Mouse (Mus musculus) heart, adult 11 months (tissue): ENCODE data around the gene Clta.

Experiments used
- DNase-seq: peaks from one replicate; pipeline ENCODE4 v3.0.0; 2022

The Clta gene

DNA sequence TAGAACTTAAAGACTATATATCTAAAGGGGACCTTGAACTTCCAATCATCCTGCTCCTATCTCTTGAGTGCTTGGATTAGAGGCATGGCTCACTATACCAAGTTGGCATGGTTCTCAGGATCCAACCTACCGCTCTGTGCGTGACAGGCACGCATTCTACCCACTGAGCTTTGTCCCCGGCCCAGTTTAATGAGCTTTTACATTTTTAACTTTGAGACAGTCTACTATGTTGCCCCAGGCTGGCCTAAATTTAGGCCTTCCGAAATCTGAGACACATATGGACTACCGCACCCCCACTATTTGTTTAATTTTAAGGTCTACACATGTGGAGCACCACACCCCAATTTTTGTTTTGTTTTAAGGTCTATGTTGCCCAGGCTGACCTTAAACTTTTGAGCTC is 23.4 kb upstream of the Clta start:
- peak; percentile 72 for DNase-seq

DNA sequence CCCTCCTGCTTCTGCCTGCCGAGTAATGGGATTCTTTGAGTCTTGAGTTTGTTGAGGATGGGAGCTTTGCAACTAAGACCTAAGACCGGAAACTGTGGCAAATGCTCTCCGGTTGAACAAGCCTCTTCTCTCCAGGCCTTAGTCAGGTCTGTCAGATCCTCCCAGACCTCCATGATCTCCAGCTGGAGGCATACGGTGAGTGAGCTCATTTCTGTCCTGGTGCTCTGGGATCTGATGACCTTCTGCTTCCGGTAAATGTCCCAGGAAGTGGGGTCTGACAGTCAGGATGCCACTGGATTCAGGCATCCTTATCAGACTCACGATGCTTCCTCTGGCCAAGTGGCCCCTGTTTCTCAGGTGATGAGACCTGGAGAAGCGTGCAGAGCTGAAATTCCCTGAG is 23.0 kb upstream of the Clta start:
- DNase-seq: peak; percentile 87

DNA sequence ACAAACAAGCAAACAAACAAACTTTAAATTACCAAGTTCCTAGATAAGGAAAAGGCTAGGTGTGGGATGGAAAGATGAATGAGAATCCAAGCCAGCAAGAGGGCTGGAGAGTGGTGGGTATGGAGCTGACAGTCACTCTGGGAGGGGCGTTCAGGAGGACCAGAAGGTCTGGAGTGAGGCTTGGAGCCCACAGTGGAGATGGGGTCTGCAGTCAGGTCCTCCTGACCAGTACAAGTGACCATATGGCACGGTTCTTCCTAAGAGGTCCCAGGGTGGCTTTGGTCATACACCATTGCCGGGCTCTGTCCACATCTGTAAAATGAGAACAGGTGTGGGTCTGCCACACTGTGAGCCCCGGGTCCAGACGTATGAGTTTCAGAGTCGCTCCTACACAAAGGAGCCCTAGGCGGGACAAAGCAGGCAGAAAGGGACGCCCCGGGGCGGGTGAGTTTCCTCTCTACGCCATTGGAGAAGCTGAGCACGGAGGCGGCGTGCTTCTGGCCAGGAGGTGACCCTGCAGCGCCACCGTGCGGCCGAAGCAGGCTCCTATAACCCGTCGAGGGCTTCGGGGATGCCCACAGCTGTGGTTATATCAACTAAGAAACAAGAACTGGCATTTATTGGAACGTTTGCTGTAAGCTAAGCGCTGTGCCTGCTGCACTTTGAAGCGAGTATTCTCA is 22.1 kb upstream of the Clta start:
- DNase-seq: peak; percentile 99

DNA sequence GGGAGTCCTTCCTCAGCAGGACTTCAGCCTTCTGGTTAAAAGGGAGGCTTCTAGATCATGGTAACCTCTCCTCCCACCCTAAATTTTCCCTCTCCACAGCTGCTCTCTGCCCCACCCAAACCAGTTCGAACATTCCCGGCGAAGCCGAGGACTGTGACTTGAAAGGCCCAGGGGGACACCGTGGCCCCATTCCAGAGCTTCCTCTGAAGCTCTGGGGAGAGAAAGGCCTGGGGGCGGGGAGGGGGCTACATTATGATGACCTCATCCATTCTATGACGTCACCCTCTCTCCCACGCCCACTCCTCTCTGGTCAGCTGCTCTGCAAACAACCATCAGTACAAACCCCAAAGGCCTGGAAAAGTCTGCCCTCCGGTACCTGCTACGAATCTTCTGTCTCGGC is 21.1 kb upstream of the Clta start, which contains the start of gene Ccin:
Gene Ccin, plus strand, starts transcription at position 303 of the 400 bp plus-strand sequence.
- peak; percentile 91 for DNase-seq

DNA sequence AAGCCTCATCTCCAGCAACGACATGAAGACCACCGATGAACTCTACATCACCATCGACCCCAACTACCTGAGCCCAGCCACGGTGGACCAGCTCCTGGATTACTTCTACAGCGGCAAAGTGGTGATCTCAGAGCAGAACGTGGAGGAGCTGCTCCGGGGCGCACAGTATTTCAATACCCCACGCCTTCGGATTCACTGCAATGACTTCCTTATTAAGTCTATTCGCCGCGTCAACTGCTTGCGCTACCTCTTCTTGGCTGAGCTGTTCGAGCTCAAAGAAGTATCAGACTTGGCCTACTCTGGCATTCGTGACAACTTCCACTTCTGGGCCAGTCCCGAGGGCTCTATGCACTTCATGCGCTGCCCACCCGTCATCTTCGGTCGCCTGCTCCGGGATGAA is 20.5 kb upstream of the Clta start:
- DNase-seq: peak; percentile 85

DNA sequence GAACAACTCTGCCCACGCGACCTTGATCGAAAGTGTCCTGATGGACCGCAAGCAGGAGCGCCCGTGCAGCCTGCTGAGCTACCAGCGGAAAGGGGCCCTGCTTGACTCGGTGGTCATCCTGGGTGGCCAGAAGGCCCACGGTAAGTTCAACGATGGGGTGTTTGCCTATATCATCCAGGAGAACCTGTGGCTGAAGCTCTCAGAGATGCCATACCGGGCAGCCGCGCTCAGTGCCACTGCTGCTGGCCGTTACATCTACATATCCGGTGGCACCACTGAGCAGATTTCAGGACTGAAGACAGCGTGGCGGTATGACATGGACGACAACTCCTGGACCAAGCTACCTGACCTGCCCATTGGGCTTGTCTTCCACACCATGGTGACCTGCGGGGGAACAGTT is 19.9 kb upstream of the Clta start:
- peak; percentile 84 for DNase-seq

DNA sequence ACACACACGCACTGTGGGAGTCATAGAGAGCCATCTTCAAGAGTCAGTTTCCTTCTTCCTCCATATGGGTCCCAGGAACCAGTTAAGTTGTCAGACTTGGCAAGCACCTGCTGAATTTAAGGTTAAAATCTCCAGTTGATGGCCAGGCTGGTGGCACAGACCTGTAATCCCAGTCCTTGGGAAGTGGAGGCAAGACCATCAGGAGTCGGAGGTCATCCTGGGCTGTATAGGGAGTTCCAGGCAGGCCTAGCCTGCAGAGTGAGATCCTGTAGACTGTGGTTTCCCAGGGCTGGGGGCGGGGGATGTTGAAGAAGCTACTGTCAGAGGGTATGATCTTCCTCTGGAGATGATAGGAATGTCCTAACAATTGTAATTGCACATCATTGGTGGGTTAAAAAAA is 15.3 kb upstream of the Clta start:
- DNase-seq: peak; percentile 74

DNA sequence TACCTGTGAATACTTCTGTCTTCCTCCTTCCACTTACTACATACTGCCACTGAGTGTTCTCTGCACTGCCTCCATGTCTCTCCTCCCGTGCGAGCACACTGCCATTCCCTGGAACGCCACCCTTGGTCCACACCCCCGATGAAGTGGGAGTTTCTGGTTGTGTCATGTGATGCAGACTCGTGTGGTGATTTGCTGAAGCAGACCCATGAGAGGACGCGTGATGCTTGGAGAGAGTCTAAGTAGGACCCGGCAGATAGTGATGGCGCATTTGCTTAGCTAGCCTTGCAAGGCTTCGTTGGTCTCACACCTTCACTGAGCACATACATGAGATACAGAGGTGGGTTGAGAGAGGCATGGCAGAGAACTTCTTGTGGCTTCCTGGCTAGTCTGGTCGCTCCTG is 11.2 kb upstream of the Clta start:
- DNase-seq: peak; percentile 74

DNA sequence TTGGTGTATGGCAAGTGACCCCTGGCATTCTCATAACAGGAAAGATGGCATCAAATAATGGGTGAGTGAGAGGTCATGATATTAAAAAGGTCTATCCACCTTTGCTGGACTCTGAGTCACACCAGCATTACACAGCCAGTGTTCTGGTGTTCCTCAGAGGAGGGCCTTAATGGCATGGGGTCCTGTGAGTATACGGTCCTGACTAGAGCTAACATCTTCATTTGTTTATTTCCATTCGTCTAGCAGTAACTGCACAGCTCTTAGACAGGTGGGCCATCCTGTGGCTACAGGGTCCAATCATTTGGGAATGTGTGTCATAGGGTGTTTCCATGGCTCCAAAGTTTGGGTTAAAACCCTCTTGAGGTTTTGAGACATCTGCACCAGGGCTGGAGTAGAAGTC is 9.9 kb upstream of the Clta start:
- DNase-seq: peak; percentile 57

DNA sequence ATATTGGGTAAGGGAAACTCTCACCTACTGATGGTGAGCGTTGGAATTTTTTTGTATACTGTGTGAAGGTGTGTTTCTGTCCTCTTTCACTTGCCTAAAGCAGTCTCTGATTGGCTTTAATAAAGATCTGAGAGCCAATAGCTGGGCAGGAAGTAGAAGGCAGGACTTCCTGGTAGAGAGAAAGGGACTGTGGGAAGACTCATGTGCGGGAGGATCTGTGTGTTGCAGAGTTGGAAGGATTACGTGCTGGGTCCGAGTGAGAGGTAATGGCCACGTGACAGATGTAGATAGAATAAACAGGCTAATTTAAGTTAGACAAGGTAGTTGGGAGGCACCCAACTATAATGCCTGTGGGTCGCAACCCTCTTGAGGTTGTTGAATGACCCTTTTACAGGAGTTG is 630 bp upstream of the Clta start:
- peak; percentile 37 for DNase-seq

DNA sequence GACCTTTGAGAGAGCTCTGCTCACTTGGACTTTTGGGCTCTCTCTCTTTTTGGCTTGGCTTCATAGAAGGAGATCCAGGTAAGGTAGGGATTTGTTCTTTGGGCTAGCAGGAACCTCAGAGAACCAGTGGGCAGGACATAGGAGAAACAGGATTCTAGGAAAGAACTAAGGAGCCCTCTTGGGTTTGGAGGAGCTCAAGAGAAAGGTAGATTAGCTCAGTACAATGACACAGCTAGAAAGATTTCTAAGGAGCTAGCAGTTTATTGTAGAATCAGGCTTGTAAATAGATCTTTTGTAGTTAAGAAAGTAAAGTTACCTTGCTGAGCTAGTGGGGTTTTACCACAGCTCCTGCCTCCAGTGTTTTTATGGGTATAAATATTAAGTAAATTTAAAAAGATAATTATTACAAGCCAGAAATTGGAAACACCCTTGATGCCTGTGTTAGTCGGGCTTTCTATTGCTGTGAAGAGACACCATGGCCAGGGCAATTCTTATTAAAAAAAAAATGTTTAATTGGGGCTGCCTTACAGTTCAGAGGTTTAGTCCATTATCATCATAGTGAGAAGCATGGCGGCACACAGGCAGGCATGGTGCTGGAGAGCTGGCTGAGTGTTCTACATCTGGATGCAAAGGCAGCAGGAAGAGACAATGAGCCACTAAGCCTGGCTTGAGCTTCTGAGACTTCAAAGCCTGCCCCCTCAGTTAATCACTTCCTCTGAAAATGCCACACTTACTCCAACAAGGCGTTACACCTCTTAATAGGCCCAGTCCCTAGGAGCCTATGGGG is 564 bp downstream of the Clta start:
- peak; percentile 57 for DNase-seq

DNA sequence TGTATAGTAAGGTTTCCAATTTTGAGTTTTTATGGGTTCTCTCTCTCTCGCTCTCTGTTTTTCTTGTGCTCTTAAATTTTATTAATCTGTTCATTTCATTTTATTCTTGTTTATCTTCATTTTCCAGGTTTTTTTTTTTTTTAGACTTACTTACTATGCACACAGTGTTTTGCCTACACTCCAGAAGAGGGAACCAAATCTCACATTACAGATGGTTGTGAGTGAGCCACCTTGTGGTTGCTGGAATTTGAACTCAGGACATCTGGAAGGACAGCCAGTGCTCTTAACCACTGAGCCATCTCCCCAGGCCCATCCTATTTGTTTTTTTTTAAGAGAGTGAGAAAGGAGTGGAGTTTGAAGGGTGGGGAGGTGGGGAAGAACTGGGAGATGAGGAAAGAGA is 5.9 kb downstream of the Clta start:
- DNase-seq: no peak

DNA sequence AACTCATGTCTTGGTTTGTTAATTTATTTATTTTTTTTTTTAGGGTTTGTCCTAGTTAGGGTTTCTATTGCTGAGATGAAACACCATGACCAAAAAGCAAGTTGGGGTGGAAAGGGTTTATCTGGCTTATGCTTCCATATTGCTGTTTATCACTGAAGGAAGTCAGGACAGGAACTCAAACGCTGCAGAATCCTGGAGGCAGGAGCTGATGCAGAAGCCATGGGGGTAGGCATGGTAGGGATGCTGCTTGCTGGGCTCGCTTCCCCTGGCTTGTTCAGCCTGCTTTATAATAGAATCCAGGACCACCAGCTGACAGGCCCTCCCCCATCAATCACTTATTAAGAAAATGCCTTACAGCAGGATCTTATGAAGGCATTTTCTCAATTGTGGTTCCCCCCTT is 6.6 kb downstream of the Clta start:
- DNase-seq: peak; percentile 79

DNA sequence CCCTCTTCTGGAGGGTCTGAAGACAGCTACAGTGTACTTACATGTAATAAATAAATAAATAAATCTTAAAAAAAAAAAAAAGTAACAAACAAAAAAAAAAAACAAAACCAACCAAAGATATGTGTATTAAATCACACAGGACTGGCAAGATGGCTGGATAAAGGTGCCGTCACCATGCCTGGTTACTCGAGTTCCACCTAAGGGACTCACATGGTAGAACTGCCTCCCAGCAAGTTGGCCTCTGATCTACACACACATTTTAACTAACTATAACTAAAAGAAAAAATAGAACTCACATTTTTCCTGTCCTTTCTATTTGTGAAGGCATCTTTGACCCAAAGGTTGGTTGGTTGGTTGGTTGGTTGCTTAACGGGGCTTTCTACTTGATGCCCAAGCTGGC is 7.5 kb downstream of the Clta start:
- peak; percentile 44 for DNase-seq

DNA sequence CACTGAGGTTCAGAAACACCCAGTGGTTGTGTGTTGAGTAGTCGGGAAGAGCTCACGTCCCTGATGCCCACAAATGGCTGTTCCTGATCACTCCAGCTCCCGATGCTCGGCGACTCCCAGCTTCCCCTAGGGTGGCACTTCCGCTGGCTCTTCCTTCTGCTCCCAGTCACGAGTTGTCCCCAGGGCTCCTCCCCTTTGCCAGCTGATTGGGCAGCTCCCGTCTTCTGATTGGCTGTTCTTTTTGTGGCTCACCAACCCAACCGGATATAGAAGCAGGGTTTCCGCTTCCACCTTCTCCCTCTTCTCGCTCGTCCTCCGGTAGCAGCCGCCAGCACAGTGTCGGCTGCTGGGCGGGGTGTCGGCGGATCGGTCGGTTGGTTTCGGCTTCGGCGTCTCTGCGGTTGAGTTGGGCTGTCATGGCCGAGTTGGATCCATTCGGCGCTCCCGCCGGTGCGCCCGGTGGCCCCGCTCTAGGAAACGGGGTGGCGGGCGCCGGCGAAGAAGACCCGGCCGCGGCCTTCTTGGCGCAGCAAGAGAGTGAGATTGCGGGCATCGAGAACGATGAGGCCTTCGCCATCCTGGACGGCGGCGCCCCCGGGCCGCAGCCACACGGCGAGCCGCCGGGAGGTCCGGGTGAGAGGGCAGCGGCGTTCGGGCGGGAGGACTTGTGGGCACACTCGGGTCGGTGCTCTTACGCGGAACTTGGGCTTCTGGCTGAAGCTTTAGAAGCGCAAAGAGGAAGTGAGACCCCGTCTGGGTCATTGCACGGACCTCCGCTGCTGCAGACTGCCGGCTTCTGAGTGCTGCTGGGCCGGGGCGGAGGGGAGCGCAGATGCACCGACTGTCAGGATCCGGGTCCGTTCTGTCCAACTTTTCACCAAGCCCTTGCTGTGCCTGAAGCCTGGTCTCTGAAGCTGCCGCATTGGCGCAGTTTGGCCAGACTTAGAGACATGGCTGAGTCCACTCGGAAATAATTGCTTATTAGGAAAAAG is 8.4 kb downstream of the Clta start:
- DNase-seq: peak; percentile 100

DNA sequence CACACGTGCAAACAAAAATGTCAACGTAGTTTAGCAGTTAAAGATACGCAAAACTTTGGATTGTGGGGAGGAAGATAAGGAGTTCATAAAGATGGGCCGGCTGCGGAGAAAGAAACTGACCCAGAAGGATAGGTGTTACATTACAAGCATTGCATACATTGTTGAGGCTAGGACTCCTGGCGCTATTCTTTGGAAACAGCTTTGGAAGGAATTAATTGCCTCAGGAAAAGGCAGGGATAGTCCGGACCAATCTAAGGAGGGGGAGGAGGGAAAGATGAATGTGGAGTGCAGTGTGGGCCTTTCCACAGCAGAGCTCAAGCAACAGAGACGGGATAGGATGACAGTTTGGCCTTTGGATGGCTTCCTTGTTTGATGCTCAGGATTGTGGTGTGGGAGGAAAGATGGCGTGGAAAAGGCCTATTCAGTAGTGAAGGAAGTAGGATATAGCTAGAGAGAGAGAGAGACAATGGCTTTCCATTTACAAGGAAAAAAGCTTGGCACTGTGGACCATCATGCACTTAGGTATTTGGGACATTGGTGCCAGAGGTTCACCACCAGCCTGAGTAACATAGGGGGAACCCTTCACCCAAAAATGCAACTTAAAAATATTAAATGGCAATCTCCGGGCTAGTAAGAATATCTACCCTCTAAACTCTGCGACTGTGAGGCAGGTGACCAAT is 9.3 kb downstream of the Clta start:
- peak; percentile 73 for DNase-seq

DNA sequence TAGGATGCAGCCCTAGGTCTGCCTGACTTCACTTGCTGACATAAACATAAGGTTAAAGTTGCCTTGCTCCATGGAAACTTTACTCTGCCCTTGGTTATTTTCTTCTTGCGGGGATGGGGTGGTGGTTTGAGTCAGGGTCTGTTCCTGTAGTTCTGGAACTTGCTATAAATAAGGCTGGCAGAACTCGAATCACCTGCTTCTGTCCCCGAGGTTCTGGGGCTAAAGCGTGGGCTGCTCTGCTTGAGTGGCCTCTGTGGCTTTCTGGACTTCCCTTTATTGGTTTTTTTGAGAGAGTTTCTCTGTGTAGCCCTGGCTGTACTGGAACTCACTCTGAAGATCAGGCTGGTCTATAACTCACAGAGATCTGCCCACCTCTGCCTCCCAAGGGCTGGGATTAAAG is 11.8 kb downstream of the Clta start:
- DNase-seq: peak; percentile 86

DNA sequence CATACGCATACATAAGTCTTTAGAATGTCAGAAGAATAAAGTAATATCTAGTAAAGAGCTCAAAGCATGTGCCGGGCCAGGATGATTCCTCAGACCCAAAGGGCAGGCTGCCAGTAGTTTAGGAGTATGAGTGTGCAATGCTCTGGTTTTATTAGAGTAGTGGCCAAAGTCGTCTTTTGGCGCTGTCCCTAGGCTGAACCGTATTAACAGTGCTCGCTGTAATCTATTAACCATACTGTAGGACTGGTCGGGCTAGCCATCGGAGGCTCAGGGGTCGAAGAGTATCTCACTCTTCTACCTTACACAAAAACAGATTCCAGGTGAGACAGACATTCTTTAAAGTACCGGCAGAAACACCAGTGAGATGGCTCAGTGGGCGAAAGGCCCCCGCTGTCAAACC is 12.5 kb downstream of the Clta start:
- DNase-seq: peak; percentile 85

DNA sequence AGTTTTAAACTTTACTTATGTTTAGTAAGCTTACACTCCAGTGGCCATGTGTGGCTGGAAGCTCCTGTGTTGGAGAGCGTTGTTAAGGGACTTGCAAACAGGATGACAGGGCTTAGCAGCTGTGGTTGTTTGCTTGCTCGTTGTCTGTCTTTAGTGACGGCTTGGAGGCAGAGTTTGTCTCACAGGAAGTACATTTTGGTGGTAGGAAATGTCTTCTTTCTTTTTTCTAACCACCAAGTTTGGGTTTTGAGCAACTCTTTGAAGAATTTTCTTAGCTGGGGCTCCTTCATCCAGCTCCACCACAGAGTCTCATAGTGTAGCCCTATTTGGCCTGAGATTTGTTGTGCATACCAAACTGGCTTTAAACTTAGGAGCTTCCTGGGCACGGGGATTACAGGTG is 18.1 kb downstream of the Clta start:
- DNase-seq: peak; percentile 74

DNA sequence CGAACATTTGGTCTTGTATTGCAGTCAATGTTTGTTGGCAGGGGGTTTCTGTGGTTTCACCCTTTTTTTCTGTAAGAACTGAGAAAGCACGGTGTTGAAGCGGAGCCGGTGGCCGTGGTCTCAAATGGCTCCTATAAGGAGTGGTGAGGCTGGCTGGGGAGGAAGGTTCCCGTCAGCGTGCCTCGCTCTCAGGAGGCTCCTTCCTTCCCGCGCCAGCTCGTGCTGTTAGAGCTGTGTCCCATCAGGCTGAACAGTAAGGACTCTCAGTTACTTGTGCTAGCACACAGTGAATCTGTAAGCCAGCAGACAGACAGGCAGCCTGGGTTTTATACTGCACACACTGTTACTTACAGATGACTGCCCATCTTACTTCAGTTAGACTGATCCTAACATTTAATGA is 18.5 kb downstream of the Clta start:
- peak; percentile 79 for DNase-seq

DNA sequence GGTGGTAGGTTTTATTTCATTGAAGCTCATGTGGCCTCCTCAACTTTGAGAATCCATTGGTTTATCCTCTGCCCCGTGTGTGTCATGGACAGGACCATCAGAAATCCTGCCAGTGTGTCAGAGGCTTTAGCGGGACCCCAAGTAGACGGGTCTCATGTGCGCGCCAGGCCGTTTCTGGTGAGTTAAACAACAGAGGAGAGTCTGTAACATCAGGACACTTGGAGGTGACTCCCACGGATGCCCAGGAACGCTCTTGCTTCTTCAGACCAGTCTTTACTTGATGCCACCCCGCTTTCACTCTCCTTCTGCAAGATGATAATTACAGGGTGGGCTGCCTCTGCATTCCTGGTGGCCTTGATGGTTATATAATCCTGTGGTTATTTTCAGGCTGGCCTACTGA is 19.4 kb downstream of the Clta start:
- DNase-seq: peak; percentile 84

DNA sequence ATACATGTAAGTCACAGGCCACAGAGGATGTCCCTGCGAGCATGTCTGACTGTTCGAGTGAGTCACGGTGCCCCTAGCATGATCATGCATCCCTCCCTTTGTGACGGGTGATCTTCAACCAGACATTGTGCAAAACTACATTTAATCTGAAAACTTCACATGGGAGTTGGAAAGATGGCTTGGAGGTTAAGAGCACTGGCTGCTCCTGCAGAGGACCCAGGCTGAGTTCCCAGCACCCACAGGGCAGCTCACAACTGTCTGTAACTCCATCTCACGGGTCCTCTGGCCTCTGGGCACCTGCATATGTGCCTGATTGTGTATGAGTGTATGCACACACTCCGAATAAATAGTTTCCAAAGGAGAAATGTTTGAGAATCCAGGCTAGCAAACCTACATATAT is 20.0 kb downstream of the Clta start:
- DNase-seq: peak; percentile 64

DNA sequence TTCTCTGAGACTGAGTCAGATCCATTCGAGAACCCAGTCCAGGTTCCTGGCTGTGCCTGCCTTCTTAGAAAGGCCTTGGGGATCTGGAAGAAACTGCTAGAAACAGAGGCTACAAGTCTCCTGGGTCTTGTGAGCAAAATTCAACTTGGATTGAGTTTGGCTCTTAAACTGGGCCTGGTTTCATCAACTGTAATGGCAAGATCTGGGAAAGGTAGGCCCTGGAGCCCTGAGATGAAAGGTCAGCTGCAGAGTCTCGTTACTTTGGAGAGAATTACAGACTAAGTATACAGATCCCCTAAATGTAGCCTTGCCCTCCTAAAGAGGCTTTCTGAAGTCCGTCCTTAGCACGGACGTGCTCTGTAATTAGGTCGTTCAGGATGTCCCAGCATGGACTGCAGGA is 21.3 kb downstream of the Clta start:
- DNase-seq: peak; percentile 65
